Mouse (Mus musculus): ENCODE measurements around the gene H1fnt. TPM values are rescaled to one million over a fixed set of nuclear protein-coding genes. Genes with fewer than 3 reads are reported as not detected.

Gene H1fnt
- polyA plus RNA-seq, 1 experiment from 2014 or later, result not detected

DNA sequence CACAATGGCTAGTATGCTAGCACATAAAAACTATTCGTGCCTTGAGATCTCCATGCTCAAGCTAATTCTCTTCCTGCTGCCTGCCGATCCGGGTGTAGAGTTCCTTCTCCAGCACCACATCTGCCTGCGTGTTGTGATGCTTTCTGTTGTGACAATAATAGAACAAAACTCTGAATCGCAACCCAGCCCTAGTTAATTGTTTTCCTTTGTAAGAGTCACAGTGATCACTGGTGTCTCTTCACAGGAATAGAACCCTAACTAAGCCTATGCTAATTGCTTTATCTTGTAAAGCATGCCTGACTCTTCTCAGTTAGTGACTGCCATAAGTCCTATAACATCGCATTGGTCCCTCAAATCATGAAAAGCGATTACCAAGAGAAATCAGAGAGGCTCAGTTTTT is 31.0 kb downstream of the H1fnt start:
- H3K4me1 ChIP-seq (replicated peaks; ENCODE audit: control insufficient read depth, insufficient read depth, low read length), result no peaks in the 10 kb centered on the region
- H3K4me2 ChIP-seq (ENCODE audit: low read length), result no peak overlapping the region
- no peak overlapping the region for H3K9ac ChIP-seq (replicated peaks; ENCODE audit: low read depth, low read length)
- H3K9me3 ChIP-seq (ENCODE audit: control insufficient read depth, low read length), result no peaks in the 10 kb centered on the region
- no peak overlapping the region for H3K27ac ChIP-seq (ENCODE audit: low read length)
- H3K4me3 ChIP-seq (replicated peaks; ENCODE audit: low read length), result no peak overlapping the region
- 68% methylated on average over 7 of the region's 7 CpGs for WGBS
- H3K27me3 ChIP-seq (replicated peaks; ENCODE audit: control insufficient read depth, insufficient read depth, low read length), result no peaks in the 10 kb centered on the region
- no peak for ATAC-seq
- H3K36me3 ChIP-seq (ENCODE audit: control insufficient read depth, insufficient read depth), result no peaks in the 10 kb centered on the region

DNA sequence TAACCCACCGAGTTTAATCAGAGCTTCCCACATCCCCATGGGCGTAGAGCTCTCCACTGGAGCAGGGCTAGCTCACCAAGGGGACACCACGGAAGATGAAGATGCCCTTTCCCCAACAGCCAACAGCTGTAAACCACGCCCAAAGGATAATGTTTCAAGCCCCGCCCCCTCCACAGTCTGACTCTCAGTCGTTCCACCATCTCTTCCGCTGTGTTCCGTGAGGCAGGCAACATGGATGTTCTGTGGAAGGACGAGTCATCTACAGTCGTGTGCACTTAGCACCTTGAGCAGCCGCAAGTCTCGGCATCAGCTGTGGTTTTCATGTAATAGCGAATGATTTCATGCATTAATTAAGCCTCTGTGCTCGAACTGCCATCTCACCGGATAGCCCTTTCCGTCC is 31.5 kb downstream of the H1fnt start:
- Histone ChIP-seq H3K27me3 (replicated peaks; ENCODE audit: control insufficient read depth, insufficient read depth, low read length) (no peaks in the 10 kb centered on the region), H3K27ac (ENCODE audit: low read length) (no peak overlapping the region), H3K9ac (replicated peaks; ENCODE audit: low read depth, low read length) (no peak overlapping the region), H3K9me3 (ENCODE audit: control insufficient read depth, low read length) (no peaks in the 10 kb centered on the region), H3K4me1 (replicated peaks; ENCODE audit: control insufficient read depth, insufficient read depth, low read length) (no peaks in the 10 kb centered on the region), H3K4me2 (ENCODE audit: low read length) (no peak overlapping the region), H3K4me3 (replicated peaks; ENCODE audit: low read length) (no peak overlapping the region), H3K36me3 (ENCODE audit: control insufficient read depth, insufficient read depth) (no peaks in the 10 kb centered on the region)
- no peak for ATAC-seq
- WGBS, result 40% methylated on average over 16 of the region's 16 CpGs

DNA sequence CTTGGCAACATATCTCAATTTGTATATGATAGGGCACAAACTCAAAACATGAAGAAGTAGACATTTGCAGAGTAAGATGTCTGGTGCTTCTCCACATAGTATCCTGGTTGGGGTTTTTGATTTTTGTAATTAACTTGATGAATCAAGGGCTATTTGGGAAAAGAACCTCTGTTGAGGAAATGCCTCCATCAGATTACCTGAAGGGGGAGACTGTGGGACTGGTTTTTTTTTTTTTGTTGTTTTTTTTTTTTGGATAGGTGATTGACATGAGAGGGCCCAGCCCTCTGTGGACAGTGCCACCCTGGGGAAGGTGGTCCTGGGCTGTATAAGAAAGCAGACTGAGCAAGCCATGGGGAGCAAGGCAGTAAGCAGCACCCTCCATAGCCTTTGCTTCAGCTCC is 34.7 kb downstream of the H1fnt start:
- no peaks in the 10 kb centered on the region for H3K27me3 ChIP-seq (replicated peaks; ENCODE audit: control insufficient read depth, insufficient read depth, low read length)
- H3K4me2 ChIP-seq (ENCODE audit: low read length), result no peak overlapping the region
- no peak for ATAC-seq
- H3K9ac ChIP-seq (replicated peaks; ENCODE audit: low read depth, low read length), result no peak overlapping the region
- no peak overlapping the region for H3K4me3 ChIP-seq (replicated peaks; ENCODE audit: low read length)
- no peak overlapping the region for H3K27ac ChIP-seq (ENCODE audit: low read length)
- no peaks in the 10 kb centered on the region for H3K9me3 ChIP-seq (ENCODE audit: control insufficient read depth, low read length)
- no peaks in the 10 kb centered on the region for H3K4me1 ChIP-seq (replicated peaks; ENCODE audit: control insufficient read depth, insufficient read depth, low read length)
- no peaks in the 10 kb centered on the region for H3K36me3 ChIP-seq (ENCODE audit: control insufficient read depth, insufficient read depth)

DNA sequence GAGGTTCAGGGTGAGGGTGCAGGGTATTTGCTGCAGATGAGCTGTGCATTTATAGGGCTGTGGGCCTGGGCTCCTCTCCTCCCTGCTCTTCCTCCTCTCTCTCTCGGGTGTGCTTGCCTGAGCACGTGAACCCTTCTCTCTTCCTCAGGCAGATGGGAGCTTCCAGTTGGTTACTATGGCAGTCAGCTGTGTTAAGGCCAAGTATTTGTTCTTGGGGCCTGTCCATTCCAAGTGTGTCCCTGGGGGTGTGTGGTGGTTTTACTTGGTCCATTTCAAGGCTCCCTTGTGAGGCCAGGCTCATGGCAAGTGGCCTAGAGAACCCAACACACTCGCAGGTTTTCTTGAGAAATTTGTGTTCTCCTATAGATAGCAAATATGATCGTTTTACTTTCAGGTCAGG is 36.2 kb downstream of the H1fnt start, which contains the start of the genes Gm44579 and Olfr287:
TSS of gene Gm44579 (minus strand) at position 101 of the 400 bp plus-strand sequence.
TSS of gene Olfr287 (minus strand) at position 180 of the 400 bp plus-strand sequence.
- Histone ChIP-seq H3K36me3 (ENCODE audit: control insufficient read depth, insufficient read depth) (no peaks in the 10 kb centered on the region), H3K27me3 (replicated peaks; ENCODE audit: control insufficient read depth, insufficient read depth, low read length) (no peaks in the 10 kb centered on the region), H3K27ac (ENCODE audit: low read length) (no peak within 1 kb of the TSS), H3K9ac (replicated peaks; ENCODE audit: low read depth, low read length) (no peak within 1 kb of the TSS), H3K4me3 (replicated peaks; ENCODE audit: low read length) (no peak within 1 kb of the TSS), H3K4me1 (replicated peaks; ENCODE audit: control insufficient read depth, insufficient read depth, low read length) (no peaks in the 10 kb centered on the region), H3K9me3 (ENCODE audit: control insufficient read depth, low read length) (no peaks in the 10 kb centered on the region), H3K4me2 (ENCODE audit: low read length) (no peak within 1 kb of the TSS)
- 69% methylated on average over 4 of the region's 4 CpGs for WGBS
- ATAC-seq, result no peak

DNA sequence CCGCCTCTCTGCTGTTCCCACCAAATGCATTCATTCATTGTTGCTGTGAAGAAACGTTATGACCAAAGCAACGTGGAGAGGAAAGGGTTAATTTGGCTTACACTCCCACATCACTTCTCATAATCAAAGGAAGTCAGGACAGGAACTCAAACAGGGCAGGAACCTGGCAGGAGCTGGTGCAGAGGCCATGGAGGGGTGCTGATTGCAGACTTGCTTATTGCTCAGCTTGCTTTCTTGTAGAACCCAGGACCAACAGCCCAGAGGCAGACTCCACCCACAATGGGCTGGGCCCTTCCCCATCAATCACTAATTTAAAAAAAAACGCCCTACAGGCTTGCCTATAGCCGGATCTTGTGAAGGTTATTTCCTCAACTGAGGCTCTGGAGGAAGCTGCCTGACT is 43.0 kb downstream of the H1fnt start:
- no peak overlapping the region for H3K27ac ChIP-seq (ENCODE audit: low read length)
- H3K36me3 ChIP-seq (ENCODE audit: control insufficient read depth, insufficient read depth), result no peaks in the 10 kb centered on the region
- H3K9me3 ChIP-seq (ENCODE audit: control insufficient read depth, low read length), result no peaks in the 10 kb centered on the region
- 82% methylated on average over 5 of the region's 5 CpGs for WGBS
- no peaks in the 10 kb centered on the region for H3K27me3 ChIP-seq (replicated peaks; ENCODE audit: control insufficient read depth, insufficient read depth, low read length)
- H3K4me1 ChIP-seq (replicated peaks; ENCODE audit: control insufficient read depth, insufficient read depth, low read length), result no peaks in the 10 kb centered on the region
- ATAC-seq, result no peak
- no peak overlapping the region for H3K4me3 ChIP-seq (replicated peaks; ENCODE audit: low read length)
- no peak overlapping the region for H3K9ac ChIP-seq (replicated peaks; ENCODE audit: low read depth, low read length)
- no peak overlapping the region for H3K4me2 ChIP-seq (ENCODE audit: low read length)

DNA sequence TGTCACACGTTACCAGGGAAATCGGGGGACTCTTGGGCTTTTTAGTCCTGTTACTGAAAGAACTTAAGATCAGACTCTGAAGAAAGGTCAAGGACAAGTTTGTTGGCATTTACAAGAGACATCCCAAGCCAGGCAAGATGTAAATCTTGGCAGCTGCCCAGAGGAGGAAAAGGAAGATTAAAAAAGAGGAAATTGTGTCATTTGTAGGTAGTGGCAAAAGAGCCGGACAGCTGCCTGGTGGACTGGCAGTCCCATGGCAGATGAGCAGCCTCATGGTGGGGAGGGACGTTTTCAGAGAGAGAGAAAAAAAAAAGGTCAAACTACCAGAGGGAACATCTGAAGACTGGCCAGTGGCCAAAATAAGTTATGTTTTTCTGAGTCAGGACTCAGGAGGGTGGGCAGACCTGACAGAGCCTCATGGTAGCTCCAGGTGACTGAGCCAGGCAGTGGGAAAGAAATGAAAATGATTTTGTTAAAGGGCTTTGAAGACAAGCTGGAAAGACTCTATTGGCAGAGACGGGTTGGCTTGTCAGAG is 43.7 kb downstream of the H1fnt start:
- no peak overlapping the region for H3K4me2 ChIP-seq (ENCODE audit: low read length)
- 77% methylated on average over 5 of the region's 5 CpGs for WGBS
- H3K9ac ChIP-seq (replicated peaks; ENCODE audit: low read depth, low read length), result no peak overlapping the region

DNA sequence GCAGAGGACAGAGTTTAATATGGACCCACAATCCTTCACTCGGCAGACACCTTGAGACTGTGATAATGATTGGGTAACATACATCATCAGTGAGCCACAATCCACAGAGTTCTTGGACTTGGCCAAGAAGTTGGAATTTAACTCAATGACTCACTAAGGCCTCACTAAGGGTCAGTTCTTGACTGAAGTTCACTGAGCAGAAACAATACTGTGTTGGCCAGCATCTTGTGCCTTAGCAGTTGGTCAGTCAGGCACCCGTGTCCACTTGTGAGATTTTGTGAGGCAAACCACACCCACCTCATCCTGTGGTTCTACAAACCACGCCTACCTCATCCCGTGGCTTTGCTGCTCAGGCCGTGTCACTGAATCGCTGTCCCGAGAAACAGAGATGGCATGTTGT is 47.4 kb downstream of the H1fnt start:
- H3K27ac ChIP-seq (ENCODE audit: low read length), result no peak overlapping the region

More for the DNA sequence above, 43.7 kb downstream of the H1fnt start:
- no peaks in the 10 kb centered on the region for H3K27me3 ChIP-seq (replicated peaks; ENCODE audit: control insufficient read depth, insufficient read depth, low read length)
- H3K4me3 ChIP-seq (replicated peaks; ENCODE audit: low read length), result no peak overlapping the region
- no peaks in the 10 kb centered on the region for H3K4me1 ChIP-seq (replicated peaks; ENCODE audit: control insufficient read depth, insufficient read depth, low read length)
- no peaks in the 10 kb centered on the region for H3K9me3 ChIP-seq (ENCODE audit: control insufficient read depth, low read length)
- no peak overlapping the region for H3K27ac ChIP-seq (ENCODE audit: low read length)
- H3K36me3 ChIP-seq (ENCODE audit: control insufficient read depth, insufficient read depth), result no peaks in the 10 kb centered on the region
- no peak for ATAC-seq

More for the DNA sequence above, 47.4 kb downstream of the H1fnt start:
- Histone ChIP-seq H3K9ac (replicated peaks; ENCODE audit: low read depth, low read length) (no peak overlapping the region), H3K4me2 (ENCODE audit: low read length) (no peak overlapping the region), H3K27me3 (replicated peaks; ENCODE audit: control insufficient read depth, insufficient read depth, low read length) (no peaks in the 10 kb centered on the region), H3K36me3 (ENCODE audit: control insufficient read depth, insufficient read depth) (no peaks in the 10 kb centered on the region), H3K4me3 (replicated peaks; ENCODE audit: low read length) (no peak overlapping the region), H3K9me3 (ENCODE audit: control insufficient read depth, low read length) (no peaks in the 10 kb centered on the region), H3K4me1 (replicated peaks; ENCODE audit: control insufficient read depth, insufficient read depth, low read length) (no peaks in the 10 kb centered on the region)
- no peak for ATAC-seq
- 89% methylated on average over 7 of the region's 7 CpGs for whole genome bisulfite sequencing

Other genes starting within 250 kb of the H1fnt start
- gene Pfkm, start 164.7 kb downstream of the H1fnt start, polyA plus RNA-seq (2015; fragmentation: Nextera tagmentation; extraction: Ambion mirVana), result 93.3 and 97.0 TPM in 2 replicates
- 26.9 and 30.9 TPM in 2 replicates for gene Senp1, start 163.5 kb downstream of the H1fnt start, polyA plus RNA-seq (2015; fragmentation: Nextera tagmentation; extraction: Ambion mirVana)
- 48.5 and 51.1 TPM in 2 replicates for gene Asb8, start 91.7 kb downstream of the H1fnt start, polyA plus RNA-seq (2015; fragmentation: Nextera tagmentation; extraction: Ambion mirVana)
- gene Ccdc184, start 90.1 kb downstream of the H1fnt start, polyA plus RNA-seq (2015; fragmentation: Nextera tagmentation; extraction: Ambion mirVana), result 29.7 and 50.4 TPM in 2 replicates
- not detected in 2 replicates for gene Olfr288, start 61.8 kb downstream of the H1fnt start, polyA plus RNA-seq (2015; fragmentation: Nextera tagmentation; extraction: Ambion mirVana)
- gene Gm44579, start 36.3 kb downstream of the H1fnt start, polyA plus RNA-seq (2015; fragmentation: Nextera tagmentation; extraction: Ambion mirVana), result not detected in 2 replicates
- not detected in 2 replicates for gene Olfr287, start 36.2 kb downstream of the H1fnt start, polyA plus RNA-seq (2015; fragmentation: Nextera tagmentation; extraction: Ambion mirVana)
- not detected in 2 replicates for gene Olfr286, start 22.8 kb downstream of the H1fnt start, polyA plus RNA-seq (2015; fragmentation: Nextera tagmentation; extraction: Ambion mirVana)
- gene Zfp641, start 38.9 kb upstream of the H1fnt start, polyA plus RNA-seq (2015; fragmentation: Nextera tagmentation; extraction: Ambion mirVana), result 3.9 and 5.7 TPM in 2 replicates
- gene Olfr285, start 60.1 kb upstream of the H1fnt start, polyA plus RNA-seq (2015; fragmentation: Nextera tagmentation; extraction: Ambion mirVana), result not detected in 2 replicates
- not detected in 2 replicates for gene Olfr284, start 83.7 kb upstream of the H1fnt start, polyA plus RNA-seq (2015; fragmentation: Nextera tagmentation; extraction: Ambion mirVana)
- not detected in 2 replicates for gene Olfr283, start 123.7 kb upstream of the H1fnt start, polyA plus RNA-seq (2015; fragmentation: Nextera tagmentation; extraction: Ambion mirVana)
- not detected in 2 replicates for gene Olfr282, start 173.9 kb upstream of the H1fnt start, polyA plus RNA-seq (2015; fragmentation: Nextera tagmentation; extraction: Ambion mirVana)
- not detected in 2 replicates for gene Olfr281, start 195.3 kb upstream of the H1fnt start, polyA plus RNA-seq (2015; fragmentation: Nextera tagmentation; extraction: Ambion mirVana)
- gene OR5BS1P, start 212.6 kb upstream of the H1fnt start, polyA plus RNA-seq (2015; fragmentation: Nextera tagmentation; extraction: Ambion mirVana), result not detected in 2 replicates
- gene Lalba, start 225.4 kb upstream of the H1fnt start, polyA plus RNA-seq (2015; fragmentation: Nextera tagmentation; extraction: Ambion mirVana), result not detected in 2 replicates
- not detected in 2 replicates for gene Olfr279, start 235.1 kb upstream of the H1fnt start, polyA plus RNA-seq (2015; fragmentation: Nextera tagmentation; extraction: Ambion mirVana)